Mouse (Mus musculus) heart, embryonic 14.5 days (tissue): ENCODE data around the gene Htra2. TPM values are rescaled to one million over a fixed set of nuclear protein-coding genes. Genes with fewer than 3 reads are reported as not detected.
A peak's percentile ranks its signal among the peaks of the same experiment; 100 is the strongest.

Source experiments
- ATAC-seq: fragments of 200-750 bp; cut with Nextera tagmentation; 2 replicates; pipeline ENCODE4 v1.8.0; 2017; ENCODE audit warnings: low read depth, moderate TSS enrichment; ENCODE audit not compliant: insufficient number of reproducible peaks, insufficient read depth, low FRiP score
- H3K27ac ChIP-seq, 2 experiments: fragments of 200-500 bp in 1 of 2; fragments of 300-500 bp in 1 of 2; sonication (generic) in 1 of 2; replicated peaks in 1 of 2; 2 replicates each; pipeline ENCODE4 v1.5.1; 2012 to 2014; ENCODE audit warnings: low read depth in 2 of 2, low read length in 2 of 2, control low read depth in 1 of 2, mild to moderate bottlenecking in 1 of 2, mixed read lengths in 1 of 2; ENCODE audit not compliant: control insufficient read depth in 1 of 2, insufficient read depth in 1 of 2
- H3K27me3 ChIP-seq: fragments of 300-500 bp; sonication (generic); 2 replicates; pipeline ENCODE4 v1.6.1; 2014; ENCODE audit warnings: mild to moderate bottlenecking, low read length, control low read depth; ENCODE audit not compliant: control insufficient read depth, insufficient read depth
- H3K36me3 ChIP-seq: fragments of 300-500 bp; sonication (generic); 2 replicates; pipeline ENCODE4 v1.6.1; 2014; ENCODE audit warnings: mild to moderate bottlenecking, control low read depth, low read length, mixed read lengths; ENCODE audit not compliant: control insufficient read depth, insufficient read depth
- H3K4me1 ChIP-seq, 2 experiments: fragments of 200-500 bp in 1 of 2; fragments of 300-500 bp in 1 of 2; sonication (generic) in 1 of 2; 2 replicates each; pipeline ENCODE4 v1.6.1; 2012 to 2014; ENCODE audit warnings: low read length in 2 of 2, control low read depth in 1 of 2, mixed read lengths in 1 of 2; ENCODE audit not compliant: control insufficient read depth in 2 of 2, insufficient read depth in 2 of 2
- H3K4me2 ChIP-seq: fragments of 300-500 bp; sonication (generic); 2 replicates; pipeline ENCODE4 v1.6.1; 2014; ENCODE audit warnings: mild to moderate bottlenecking, low read length
- H3K4me3 ChIP-seq, 2 experiments: fragments of 200-500 bp in 1 of 2; fragments of 300-500 bp in 1 of 2; sonication (generic) in 1 of 2; 2 replicates each; pipeline ENCODE4 v1.5.1; 2012 to 2014; ENCODE audit warnings: low read length in 2 of 2, mild to moderate bottlenecking in 2 of 2, control low read depth in 1 of 2, low read depth in 1 of 2, moderate library complexity in 1 of 2; ENCODE audit not compliant: control insufficient read depth in 1 of 2, insufficient read depth in 1 of 2
- H3K9ac ChIP-seq: fragments of 300-500 bp; sonication (generic); 2 replicates; pipeline ENCODE4 v1.6.1; 2014; ENCODE audit warnings: mild to moderate bottlenecking, low read length
- H3K9me3 ChIP-seq: fragments of 300-500 bp; sonication (generic); 2 replicates; pipeline ENCODE4 v1.6.1; 2016; ENCODE audit warnings: low read length, control low read depth; ENCODE audit not compliant: control insufficient read depth
- WGBS: fragments of 180-500 bp; shearing (Covaris S2); extraction: QIAGEN DNeasy Blood & Tissue Kit; methylation state at CpG from one replicate; pipeline ENCODE4 v1.1.7; 2014; 5-methylcytosine and 5-hydroxymethylcytosine counted together
- polyA plus RNA-seq: library from polyadenylated mRNA; unstranded; fragments of >200 nt; fragmentation: Nextera tagmentation; extraction: Ambion mirVana; gene quantifications from 2 replicates; pipeline ENCODE4 v1.2.1, GENCODE M21; 2014

The Htra2 gene
- polyA plus RNA-seq, 1 experiment from 2014 or later = 47.6 TPM

DNA sequence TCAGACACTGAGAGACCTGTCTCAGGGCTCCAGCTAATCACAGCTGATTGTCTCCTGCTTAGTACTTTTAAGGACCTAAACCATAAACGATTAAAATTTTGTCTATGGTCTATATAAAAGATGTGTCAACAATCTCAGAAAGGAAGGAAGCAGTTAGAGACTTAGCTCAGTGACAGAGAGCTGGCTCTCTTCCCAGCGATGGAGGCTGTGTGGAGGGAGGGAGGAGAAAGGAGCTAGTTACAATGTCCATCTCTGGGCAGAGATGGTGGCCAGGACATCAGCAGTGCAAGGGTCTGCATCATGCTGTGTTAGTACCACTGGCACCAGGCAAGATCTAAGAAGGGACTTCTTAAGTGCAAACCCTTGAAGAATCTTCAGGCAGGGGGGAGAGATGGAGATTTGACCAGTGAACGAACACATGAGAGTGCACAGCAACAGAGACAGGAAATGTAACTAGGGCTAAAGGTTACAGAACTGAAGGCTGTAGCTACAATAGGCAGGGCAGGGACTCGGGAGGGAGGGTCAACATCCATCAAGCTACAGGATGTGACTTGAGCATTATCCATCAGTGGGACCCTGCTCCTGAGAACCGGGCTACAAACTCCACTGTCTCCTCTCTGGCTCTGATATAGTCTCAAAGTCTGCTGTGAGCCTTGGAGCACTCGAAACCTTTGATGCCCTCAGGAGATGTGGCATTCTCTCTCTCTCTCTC is 37.5 kb upstream of the Htra2 start:
- 35% methylated on average over 6 of the region's 6 CpGs for WGBS
- H3K27me3 ChIP-seq = peaks cover 38% of the 10 kb centered on the region
- H3K36me3 ChIP-seq = no peaks in the 10 kb centered on the region
- H3K4me3 ChIP-seq = no peak overlapping the region
- ATAC-seq = no peak
- H3K9me3 ChIP-seq = no peaks in the 10 kb centered on the region
- H3K9ac ChIP-seq = no peak overlapping the region
- H3K27ac ChIP-seq = no peak overlapping the region
- peaks cover 2 to 3% of the 10 kb centered on the region in 2 experiments; a peak in 2 of 4 replicates for H3K4me1 ChIP-seq
- H3K4me2 ChIP-seq = no peak overlapping the region

DNA sequence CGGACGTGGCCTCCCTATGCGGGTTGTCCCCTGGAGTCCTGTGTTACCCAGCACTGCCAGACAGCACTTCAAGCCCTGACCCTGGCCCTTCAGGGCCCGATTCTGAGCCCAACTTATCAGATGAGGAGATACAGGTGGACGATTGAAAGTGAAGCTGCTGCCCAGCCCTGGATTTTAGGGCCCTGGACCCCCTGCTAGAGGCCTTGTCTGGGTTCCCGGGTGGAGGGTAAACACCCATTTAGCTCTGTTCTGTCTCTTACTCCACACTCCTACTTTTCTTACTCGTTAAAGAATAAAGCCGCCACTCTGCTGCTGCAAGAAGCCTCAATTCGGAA is 32.8 kb upstream of the Htra2 start:
- Histone ChIP-seq H3K27me3 (peaks cover 81% of the 10 kb centered on the region), H3K4me2 (peak overlapping the region; percentile 57), H3K4me1 (peaks cover 7 to 18% of the 10 kb centered on the region in 2 experiments; a peak in 3 of 4 replicates), H3K4me3 (peak overlapping the region; percentile 26 to 28), H3K36me3 (no peaks in the 10 kb centered on the region), H3K27ac (no peak overlapping the region), H3K9ac (no peak overlapping the region), H3K9me3 (no peaks in the 10 kb centered on the region)
- ATAC-seq = no peak
- 13% methylated on average over 9 of the region's 9 CpGs for WGBS

DNA sequence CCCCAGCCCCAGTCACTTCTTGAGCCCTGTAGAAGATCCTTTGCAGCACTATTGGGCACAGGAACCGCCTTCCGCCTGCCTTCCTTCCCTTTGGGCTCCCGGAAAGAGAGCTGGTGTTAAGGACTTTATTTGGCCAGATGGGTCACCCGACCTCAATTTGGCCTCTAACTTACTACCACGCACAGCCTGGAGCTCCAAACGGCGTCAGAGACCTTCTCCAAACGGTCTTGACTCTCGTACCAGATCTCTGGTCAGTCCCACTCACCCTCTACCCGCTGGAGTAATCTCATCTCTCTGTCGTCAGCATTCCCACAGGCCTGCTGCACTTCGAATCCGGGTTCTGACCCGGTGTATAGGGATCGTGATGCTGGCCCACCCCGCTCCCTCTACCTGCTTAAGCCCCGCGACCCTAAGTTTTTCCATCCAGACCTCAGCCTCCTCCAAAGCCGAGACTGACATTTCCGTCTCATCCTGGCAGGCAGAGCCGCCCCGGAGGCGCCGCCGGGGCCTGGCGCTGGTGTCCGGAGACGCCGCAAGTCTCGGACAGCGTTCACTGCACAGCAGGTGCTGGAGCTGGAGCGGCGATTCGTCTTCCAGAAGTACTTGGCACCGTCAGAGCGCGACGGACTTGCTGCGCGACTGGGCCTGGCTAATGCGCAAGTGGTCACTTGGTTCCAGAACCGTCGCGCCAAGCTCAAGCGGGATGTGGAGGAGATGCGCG is 32.3 kb upstream of the Htra2 start:
- Histone ChIP-seq H3K4me2 (peak overlapping the region; percentile 57), H3K27me3 (peaks cover 85% of the 10 kb centered on the region), H3K27ac (no peak overlapping the region), H3K9ac (peak overlapping the region; percentile 5; the same call in 1 of the 2 replicates), H3K4me3 (peak overlapping the region; percentile 26 to 28), H3K9me3 (no peaks in the 10 kb centered on the region), H3K36me3 (peaks cover 3% of the 10 kb centered on the region; the same call in 1 of the 2 replicates), H3K4me1 (peaks cover 5 to 18% of the 10 kb centered on the region in 2 experiments; a peak in 3 of 4 replicates)
- WGBS = 2% methylated on average over 47 of the region's 47 CpGs
- no peak for ATAC-seq

DNA sequence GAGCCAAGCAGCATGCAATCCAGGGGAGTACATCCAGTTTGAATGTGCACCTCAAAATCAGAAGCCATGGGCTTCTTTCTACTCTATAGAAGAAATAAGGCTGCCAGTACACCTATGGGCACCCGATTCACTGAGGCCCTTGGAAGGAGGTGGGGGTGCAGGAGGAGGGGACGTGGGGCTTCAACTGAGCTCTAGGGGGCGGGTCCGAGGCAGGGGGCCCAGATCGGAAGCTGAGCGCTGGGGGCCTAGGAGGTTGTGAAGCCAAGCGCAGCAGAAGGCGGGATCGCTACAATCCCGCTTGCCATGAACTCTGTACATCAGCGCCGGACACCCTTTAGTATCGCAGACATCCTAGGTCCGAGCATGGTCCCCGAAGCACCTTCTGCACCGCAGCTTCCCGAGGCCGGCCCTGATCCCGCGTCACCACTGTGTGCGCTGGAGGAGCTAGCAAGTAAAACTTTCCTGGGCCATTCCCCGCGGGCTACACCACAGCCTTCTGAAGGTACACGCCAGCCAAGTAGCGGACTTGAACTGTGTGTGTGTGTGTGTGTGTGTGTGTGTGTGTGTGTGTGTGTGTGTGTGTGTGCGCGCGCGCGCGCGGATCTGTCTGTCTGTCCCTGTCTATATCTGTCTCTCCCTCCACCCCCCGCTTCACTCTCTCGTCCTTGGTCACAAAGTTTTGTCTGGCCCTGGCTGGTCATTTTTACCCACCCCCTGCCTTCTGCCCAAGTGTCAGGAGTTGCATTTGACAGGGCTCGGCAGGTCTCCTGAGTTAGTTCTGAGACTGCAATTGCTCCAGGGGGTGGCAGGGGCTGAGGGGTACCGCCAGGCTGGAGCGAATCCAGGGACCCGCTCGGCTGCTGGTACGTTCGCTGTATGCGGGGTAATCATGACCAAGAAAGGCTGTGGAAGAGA is 31.3 kb upstream of the Htra2 start, which contains the start of gene Lbx2:
TSS of gene Lbx2 (plus strand) at position 247 of the 915 bp plus-strand sequence.
- Histone ChIP-seq H3K4me3 (peak within 1 kb of the TSS; percentile 26 to 28), H3K36me3 (peaks cover 8% of the 10 kb centered on the region; the same call in 1 of the 2 replicates), H3K27ac (no peak within 1 kb of the TSS), H3K4me2 (peak within 1 kb of the TSS; percentile 57), H3K9ac (peak within 1 kb of the TSS; percentile 44; the same call in 1 of the 2 replicates), H3K4me1 (peaks cover 5 to 18% of the 10 kb centered on the region in 2 experiments; a peak in 3 of 4 replicates), H3K27me3 (peaks cover 88% of the 10 kb centered on the region), H3K9me3 (no peaks in the 10 kb centered on the region)
- ATAC-seq = no peak
- WGBS = 2% methylated on average over 42 of the region's 42 CpGs

DNA sequence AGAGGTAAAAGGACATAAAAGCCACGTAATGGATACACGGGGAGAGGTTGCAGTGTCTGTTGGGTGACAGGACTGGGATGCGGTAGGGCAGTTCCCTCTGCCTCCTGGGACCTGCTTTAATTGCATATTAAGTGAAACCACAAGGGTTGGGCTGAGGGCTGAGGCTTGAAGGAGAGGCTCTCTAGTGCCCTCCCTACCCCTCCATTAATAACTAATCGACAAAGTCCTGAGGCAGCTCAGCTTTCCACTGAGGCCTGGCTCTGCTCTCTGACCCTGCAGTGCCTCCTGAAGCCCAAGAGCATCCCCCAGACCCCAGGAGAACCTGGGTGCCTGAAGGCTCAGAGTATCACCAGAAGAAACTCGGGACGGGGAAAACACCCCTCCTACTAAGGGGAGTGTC is 29.4 kb upstream of the Htra2 start:
- ATAC-seq = no peak
- 6% methylated on average over 6 of the region's 6 CpGs for WGBS
- no peak overlapping the region for H3K27ac ChIP-seq
- peaks cover 71% of the 10 kb centered on the region for H3K27me3 ChIP-seq
- no peaks in the 10 kb centered on the region for H3K9me3 ChIP-seq
- H3K9ac ChIP-seq = no peak overlapping the region
- H3K36me3 ChIP-seq = peaks cover 19% of the 10 kb centered on the region
- H3K4me1 ChIP-seq = peaks cover 5 to 18% of the 10 kb centered on the region in 2 experiments; a peak in 3 of 4 replicates
- H3K4me2 ChIP-seq = no peak overlapping the region
- H3K4me3 ChIP-seq = no peak overlapping the region

DNA sequence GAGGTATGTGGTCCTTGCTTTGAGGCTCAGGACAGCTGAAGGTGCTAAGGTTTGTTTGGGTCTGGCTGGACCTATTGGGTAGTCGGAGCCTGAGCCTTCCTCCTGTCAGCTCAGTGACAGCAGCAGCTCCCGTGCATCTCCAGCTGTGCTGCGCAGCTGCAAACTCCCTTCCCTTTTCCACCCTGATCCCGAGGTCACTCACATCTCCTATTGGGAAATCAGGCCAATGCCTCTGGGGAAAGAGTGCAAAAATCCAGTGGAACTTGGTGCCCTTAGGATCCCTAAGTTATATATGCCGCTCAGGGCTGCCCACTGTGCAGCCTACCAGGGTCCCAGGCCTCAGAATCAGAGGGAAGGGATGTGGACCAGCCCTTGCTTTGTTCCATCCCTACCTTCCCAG is 28.4 kb upstream of the Htra2 start:
- H3K9me3 ChIP-seq = no peaks in the 10 kb centered on the region
- peaks cover 63% of the 10 kb centered on the region for H3K27me3 ChIP-seq
- H3K27ac ChIP-seq = no peak overlapping the region
- H3K4me3 ChIP-seq = no peak overlapping the region
- 14% methylated on average over 5 of the region's 5 CpGs for WGBS
- ATAC-seq = no peak
- peaks cover 19% of the 10 kb centered on the region for H3K36me3 ChIP-seq
- no peak overlapping the region for H3K4me2 ChIP-seq
- peaks cover 9 to 26% of the 10 kb centered on the region in 2 experiments; a peak in 3 of 4 replicates for H3K4me1 ChIP-seq
- no peak overlapping the region for H3K9ac ChIP-seq

DNA sequence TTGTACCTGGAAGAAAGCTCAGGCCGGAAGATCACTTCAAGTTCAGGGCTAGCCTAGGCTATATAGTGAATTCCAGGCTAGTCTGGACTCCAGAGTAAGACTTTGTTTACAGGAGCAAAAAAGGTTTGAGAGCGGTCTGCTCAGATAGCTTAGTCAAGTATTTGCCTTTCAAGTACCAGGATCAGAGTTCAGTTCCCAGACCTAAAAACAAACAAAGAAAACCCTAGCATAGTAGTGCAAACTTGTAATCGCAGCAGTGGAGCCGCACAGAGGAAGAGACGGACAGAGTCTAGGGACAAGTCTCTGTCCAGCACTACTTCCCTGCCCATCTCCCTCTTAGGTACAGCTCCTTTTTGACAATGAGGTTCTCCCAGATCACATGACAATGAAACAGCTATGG is 25.1 kb upstream of the Htra2 start:
- H3K4me2 ChIP-seq = no peak overlapping the region
- 96% methylated on average over 5 of the region's 5 CpGs for WGBS
- peaks cover 54% of the 10 kb centered on the region for H3K27me3 ChIP-seq
- peaks cover 4 to 8% of the 10 kb centered on the region in 2 experiments; a peak in 3 of 4 replicates for H3K4me1 ChIP-seq
- H3K27ac ChIP-seq = no peak overlapping the region
- no peak overlapping the region for H3K9ac ChIP-seq
- no peaks in the 10 kb centered on the region for H3K9me3 ChIP-seq
- peaks cover 19% of the 10 kb centered on the region for H3K36me3 ChIP-seq
- no peak overlapping the region for H3K4me3 ChIP-seq
- ATAC-seq = no peak
